Mouse (Mus musculus) C2C12 (cell line): ENCODE results near the gene Fyb2. TPM values are rescaled to one million over a fixed set of nuclear protein-coding genes. Genes with fewer than 3 reads are reported as not detected.

Experiments
- H3K27me3 ChIP-seq: one replicate; pipeline ENCODE4 v1.6.1; 2011; ENCODE audit not compliant: control insufficient read depth, insufficient read depth, insufficient read length
- H3K36me3 ChIP-seq: one replicate; pipeline ENCODE4 v1.6.1; 2011; ENCODE audit not compliant: control insufficient read depth, insufficient read depth
- H3K4me3 ChIP-seq: one replicate; pipeline ENCODE4 v1.5.1; 2011; ENCODE audit warnings: mild to moderate bottlenecking, control low read depth; ENCODE audit not compliant: poor library complexity, insufficient read depth, severe bottlenecking
- H3K79me2 ChIP-seq: one replicate; pipeline ENCODE4 v1.6.1; 2011; ENCODE audit not compliant: control insufficient read depth, insufficient read depth
- H3K79me3 ChIP-seq: one replicate; pipeline ENCODE4 v1.6.1; 2011; ENCODE audit warnings: low read depth, control low read depth
- H3ac ChIP-seq: one replicate; pipeline ENCODE3; 2011; ENCODE audit warnings: low read depth; ENCODE audit not compliant: control insufficient read depth, insufficient read length
- CEBPB ChIP-seq: IDR thresholded peaks from one replicate; pipeline ENCODE4 v1.6.1; 2011; ENCODE audit warnings: low read depth, mild to moderate bottlenecking, control low read depth, moderate library complexity
- CTCF ChIP-seq: IDR thresholded peaks from one replicate; pipeline ENCODE4 v1.5.1; 2011; ENCODE audit not compliant: control insufficient read depth, insufficient read depth, insufficient read length
- FOSL1 ChIP-seq: IDR thresholded peaks from one replicate; pipeline ENCODE4 v1.8.0; 2011; ENCODE audit warnings: mild to moderate bottlenecking, low read length; ENCODE audit not compliant: poor library complexity, insufficient read depth, severe bottlenecking
- MAX ChIP-seq: IDR thresholded peaks from one replicate; pipeline ENCODE4 v1.6.1; 2011; ENCODE audit warnings: mild to moderate bottlenecking, control low read depth
- MYOD1 ChIP-seq: IDR thresholded peaks from one replicate; pipeline ENCODE4 v1.6.1; 2011; ENCODE audit warnings: low read depth; ENCODE audit not compliant: control insufficient read depth, insufficient read length
- MYOG ChIP-seq: IDR thresholded peaks from one replicate; pipeline ENCODE4 v1.6.1; 2011; ENCODE audit not compliant: control insufficient read depth, insufficient read length; ENCODE audit errors: extremely low read depth
- USF1 ChIP-seq: IDR thresholded peaks from one replicate; pipeline ENCODE4 v1.6.1; 2011; ENCODE audit warnings: low read depth, mild to moderate bottlenecking, control low read depth, moderate library complexity
- polyA plus RNA-seq: library from polyadenylated mRNA; unstranded; fragments of >200 nt; fragmentation: generic; extraction: Trizol; gene quantifications from one replicate; pipeline ENCODE4 v1.2.1, GENCODE M21; 2012; ENCODE audit warnings: missing spikeins

Fyb2 gene
- polyA plus RNA-seq, 1 experiment = 0.05 TPM

- Histone ChIP-seq H3K36me3 (no peaks in the 10 kb centered on the region), H3K79me2 (no peaks in the 10 kb centered on the region), H3K4me3 (no peak overlapping the region), H3ac (no peak overlapping the region), H3K79me3 (no peaks in the 10 kb centered on the region), H3K27me3 (no peaks in the 10 kb centered on the region)
- TF ChIP-seq CTCF (no peak), MYOD1 (no peak), MYOG (no peak), MAX (no peak), USF1 (no peak), CEBPB (no peak), FOSL1 (no peak)
Measured at GRCm38 (mm10) chr4:104948886-104949285, 35.6 kb downstream of the Fyb2 start.

GRCm38 (mm10) chr4:104949304-104949703 is 36.0 kb downstream of the Fyb2 start:
- TF ChIP-seq MYOG (no peak), MAX (no peak), USF1 (no peak), FOSL1 (no peak), MYOD1 (no peak), CEBPB (no peak), CTCF (no peak)

GRCm38 (mm10) chr4:104951280-104951878 is 38.1 kb downstream of the Fyb2 start:
- H3K4me3 ChIP-seq = no peak overlapping the region
- H3K79me2 ChIP-seq = no peaks in the 10 kb centered on the region
- H3K27me3 ChIP-seq = no peaks in the 10 kb centered on the region
- no peaks in the 10 kb centered on the region for H3K36me3 ChIP-seq
- no peak for TF ChIP-seq MYOG
- TF ChIP-seq MYOD1 = no peak
- TF ChIP-seq FOSL1 = no peak
- no peak for TF ChIP-seq CEBPB
- no peak for TF ChIP-seq MAX
- no peak overlapping the region for H3ac ChIP-seq
- H3K79me3 ChIP-seq = no peaks in the 10 kb centered on the region

More at GRCm38 (mm10) chr4:104949304-104949703, 36.0 kb downstream of the Fyb2 start:
- H3K79me2 ChIP-seq = no peaks in the 10 kb centered on the region
- H3K79me3 ChIP-seq = no peaks in the 10 kb centered on the region
- no peaks in the 10 kb centered on the region for H3K36me3 ChIP-seq
- no peaks in the 10 kb centered on the region for H3K27me3 ChIP-seq
- no peak overlapping the region for H3K4me3 ChIP-seq
- H3ac ChIP-seq = no peak overlapping the region

GRCm38 (mm10) chr4:104956691-104957090 is 43.4 kb downstream of the Fyb2 start:
- no peaks in the 10 kb centered on the region for H3K36me3 ChIP-seq
- no peak overlapping the region for H3K4me3 ChIP-seq
- TF ChIP-seq MYOG = no peak
- no peak for TF ChIP-seq FOSL1
- TF ChIP-seq MAX = no peak
- no peak for TF ChIP-seq CTCF
- no peak for TF ChIP-seq USF1
- TF ChIP-seq CEBPB = no peak
- TF ChIP-seq MYOD1 = no peak

GRCm38 (mm10) chr4:104961431-104961830 is 48.2 kb downstream of the Fyb2 start:
- H3K79me3 ChIP-seq = no peaks in the 10 kb centered on the region
- TF ChIP-seq MAX = no peak
- TF ChIP-seq USF1 = no peak
- TF ChIP-seq MYOD1 = no peak
- TF ChIP-seq CTCF = no peak
- no peak for TF ChIP-seq FOSL1
- no peak for TF ChIP-seq CEBPB
- no peak for TF ChIP-seq MYOG
- H3ac ChIP-seq = no peak overlapping the region
- H3K36me3 ChIP-seq = no peaks in the 10 kb centered on the region
- H3K27me3 ChIP-seq = no peaks in the 10 kb centered on the region
- H3K4me3 ChIP-seq = no peak overlapping the region
- no peaks in the 10 kb centered on the region for H3K79me2 ChIP-seq

More at GRCm38 (mm10) chr4:104956691-104957090, 43.4 kb downstream of the Fyb2 start:
- Histone ChIP-seq H3K27me3 (no peaks in the 10 kb centered on the region), H3K79me3 (no peaks in the 10 kb centered on the region), H3ac (no peak overlapping the region), H3K79me2 (no peaks in the 10 kb centered on the region)

- H3ac ChIP-seq = no peak overlapping the region
- H3K79me2 ChIP-seq = no peaks in the 10 kb centered on the region
- H3K36me3 ChIP-seq = no peaks in the 10 kb centered on the region
- no peak overlapping the region for H3K4me3 ChIP-seq
- no peaks in the 10 kb centered on the region for H3K27me3 ChIP-seq
- TF ChIP-seq CEBPB (no peak), CTCF (no peak), MYOG (no peak), MAX (no peak), MYOD1 (no peak), USF1 (no peak), FOSL1 (no peak)
- no peaks in the 10 kb centered on the region for H3K79me3 ChIP-seq
Measured at GRCm38 (mm10) chr4:104972606-104973005, 59.4 kb downstream of the Fyb2 start.
